Mouse (Mus musculus): ENCODE results near the gene Bub1b.

The Bub1b gene

DNA sequence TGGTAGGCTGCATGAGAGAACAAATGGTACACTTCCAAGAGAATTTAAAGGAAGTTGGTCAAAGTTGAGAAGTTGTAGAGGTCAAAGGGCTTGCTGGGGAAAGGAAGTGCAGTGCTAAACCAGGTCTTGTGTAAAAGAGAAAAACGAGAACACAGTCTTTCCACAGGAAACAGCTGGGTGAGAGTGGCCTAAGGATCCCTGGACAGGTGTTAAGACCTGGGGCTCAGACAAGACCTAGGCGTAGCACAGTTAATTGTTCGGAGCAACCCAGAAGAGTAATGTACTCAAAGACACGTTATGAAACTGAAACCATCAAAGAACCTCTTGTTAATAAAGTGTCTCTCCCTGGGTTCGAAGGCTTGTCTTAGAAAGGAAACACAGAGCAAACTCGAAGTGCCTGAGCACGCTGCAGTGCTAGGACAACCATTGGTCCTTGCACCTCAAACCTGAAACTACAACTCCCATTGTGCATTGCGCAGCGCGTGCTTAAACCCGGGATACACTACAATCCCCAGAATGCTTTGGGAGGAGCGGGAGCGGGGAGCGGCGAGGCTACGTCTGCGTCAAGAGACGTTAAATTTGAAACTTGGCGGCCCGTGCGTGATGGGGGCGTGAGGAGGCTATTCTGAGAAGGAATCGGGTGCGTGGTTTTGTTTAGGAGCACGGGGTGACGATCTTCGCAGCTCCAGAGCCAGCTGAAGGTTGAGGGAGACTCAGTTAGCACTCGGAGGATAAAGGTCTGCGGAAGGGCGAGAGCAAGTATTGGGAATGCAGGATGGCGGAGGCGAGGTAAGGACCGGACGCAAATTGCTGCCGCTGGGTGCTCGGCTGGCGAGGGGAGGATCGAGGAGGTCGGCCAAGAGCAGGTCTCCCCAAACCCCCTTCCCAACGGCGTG lies at the start of gene Bub1b:
Gene Bub1b, plus strand, starts transcription at position 539 of the 896 bp plus-strand sequence.
- peak; percentile 94 for DNase-seq (ENCODE audit: low read depth)

DNA sequence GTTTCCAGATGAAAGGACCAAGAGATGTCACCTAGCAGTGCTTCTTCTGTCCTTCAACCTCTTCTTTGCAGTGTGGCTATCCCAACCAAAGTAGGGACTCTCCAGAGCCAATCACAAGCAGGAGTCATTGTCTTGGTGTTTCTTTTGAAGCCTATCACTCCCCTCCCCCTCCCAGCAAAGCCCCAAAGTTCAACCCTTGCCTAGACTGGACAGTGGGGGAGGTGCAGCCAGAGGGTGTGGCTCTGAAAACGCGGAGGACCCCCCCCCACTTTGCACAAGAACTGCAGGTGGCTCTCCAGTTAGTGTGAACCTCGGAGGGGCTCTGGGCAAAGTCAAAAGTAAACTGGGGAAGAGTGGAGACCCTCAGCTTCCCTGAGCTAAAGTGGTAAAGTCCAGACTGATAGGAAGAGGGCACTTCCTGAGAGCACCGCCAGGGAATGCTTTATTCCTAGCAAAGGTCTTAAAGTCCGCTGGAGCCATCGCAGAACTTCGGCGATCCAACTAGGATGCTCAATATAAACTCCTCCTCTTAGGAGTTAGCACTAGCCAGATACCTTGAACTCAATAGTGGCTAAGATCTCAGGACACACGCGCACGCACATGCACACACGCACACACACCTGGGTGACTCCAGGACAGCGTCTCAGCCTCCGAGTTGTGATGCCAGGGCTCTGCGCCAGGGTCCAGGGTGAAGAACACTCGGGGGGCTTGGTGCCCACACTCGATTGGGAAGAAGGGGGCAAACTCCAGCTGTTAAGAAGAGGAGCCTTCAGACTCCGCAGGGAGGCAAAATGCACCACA lies 49.4 kb upstream of the Bub1b start:
- DNase-seq (ENCODE audit: low read depth), result peak; percentile 31

- peak; percentile 61 for DNase-seq (ENCODE audit: low read depth)
Observed at GRCm38 (mm10) chr2:118549507-118550473, 48.2 kb upstream of the Bub1b start, which contains the start of gene Bmf. TSS of gene Bmf (minus strand) at chr2:118549687.

- no peak for DNase-seq (ENCODE audit: low read depth)
Observed at GRCm38 (mm10) chr2:118551606-118552005, 46.4 kb upstream of the Bub1b start.

DNA sequence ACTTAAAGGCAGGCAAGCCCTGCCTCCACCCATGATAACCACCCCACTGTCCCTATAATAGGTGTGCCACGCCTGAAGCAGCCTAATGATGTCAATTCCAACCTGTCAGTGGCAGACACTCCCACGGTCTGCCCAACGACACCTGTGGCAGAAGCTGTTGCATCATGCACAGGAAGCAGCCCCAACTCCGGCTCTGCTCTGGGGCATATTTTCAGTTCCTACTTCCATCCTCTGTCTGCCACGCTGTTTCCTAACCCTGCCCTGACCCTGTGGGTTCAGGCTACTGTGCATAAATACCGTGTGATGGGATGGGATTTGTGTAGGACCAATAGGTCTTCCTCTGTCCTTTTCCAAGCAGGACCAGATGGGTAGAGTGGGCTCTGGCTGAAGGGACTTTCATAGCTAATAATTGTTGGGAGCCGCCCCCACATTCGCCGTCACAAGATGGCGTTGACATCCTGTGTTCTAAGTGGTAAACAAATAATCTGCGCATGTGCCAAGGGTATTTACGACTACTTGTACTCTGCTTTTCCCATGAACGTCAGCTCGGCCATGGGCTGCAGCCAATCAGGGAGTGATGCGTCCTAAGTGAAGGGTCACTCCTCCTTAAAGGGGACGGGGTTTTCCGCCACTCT lies 43.5 kb upstream of the Bub1b start:
- DNase-seq (ENCODE audit: low read depth), result peak; percentile 90

DNA sequence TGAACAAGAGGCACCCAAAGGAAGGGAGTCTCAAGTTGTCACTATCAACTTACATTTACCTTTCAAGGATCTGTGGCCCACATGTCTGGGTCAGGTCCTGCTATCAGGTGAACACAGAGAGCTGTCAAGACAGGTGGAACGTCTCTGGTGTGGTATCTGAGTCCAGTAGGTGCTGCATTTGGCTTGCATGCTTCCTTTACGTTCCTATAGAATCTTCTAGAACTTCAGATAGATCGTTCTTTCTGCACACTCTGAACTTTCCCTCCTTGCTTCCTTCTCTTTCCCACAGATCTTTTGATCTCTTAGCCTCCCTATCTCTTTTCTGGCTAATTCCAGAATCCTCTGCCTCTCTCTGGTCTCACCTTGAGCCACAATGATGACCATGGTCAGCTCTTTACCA lies 39.6 kb upstream of the Bub1b start:
- DNase-seq (ENCODE audit: low read depth), result no peak

- DNase-seq (ENCODE audit: low read depth), result no peak
Observed at GRCm38 (mm10) chr2:118562015-118562414, 36.0 kb upstream of the Bub1b start.

GRCm38 (mm10) chr2:118562431-118562830 lies 35.6 kb upstream of the Bub1b start:
- no peak for DNase-seq (ENCODE audit: low read depth)

DNA sequence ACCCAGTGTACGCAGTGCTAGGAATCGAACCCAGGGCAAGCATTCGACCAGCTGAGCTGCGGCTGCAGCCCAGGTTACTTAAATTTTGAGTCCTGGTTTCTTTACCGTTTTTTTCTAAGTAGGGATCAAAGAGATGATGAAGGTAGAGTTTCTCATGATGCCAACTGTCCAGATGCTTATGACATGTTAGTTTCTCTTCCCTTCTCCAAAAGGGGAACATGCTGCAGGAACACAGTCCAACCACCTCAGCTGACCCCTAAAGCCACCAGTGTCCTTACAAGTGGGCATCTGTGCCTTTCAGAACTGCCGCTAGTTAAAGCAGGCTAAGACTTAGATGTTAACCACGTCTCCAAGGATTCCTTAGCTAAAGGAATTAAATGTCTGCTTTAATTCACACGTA lies 30.8 kb upstream of the Bub1b start:
- DNase-seq (ENCODE audit: low read depth), result no peak

DNA sequence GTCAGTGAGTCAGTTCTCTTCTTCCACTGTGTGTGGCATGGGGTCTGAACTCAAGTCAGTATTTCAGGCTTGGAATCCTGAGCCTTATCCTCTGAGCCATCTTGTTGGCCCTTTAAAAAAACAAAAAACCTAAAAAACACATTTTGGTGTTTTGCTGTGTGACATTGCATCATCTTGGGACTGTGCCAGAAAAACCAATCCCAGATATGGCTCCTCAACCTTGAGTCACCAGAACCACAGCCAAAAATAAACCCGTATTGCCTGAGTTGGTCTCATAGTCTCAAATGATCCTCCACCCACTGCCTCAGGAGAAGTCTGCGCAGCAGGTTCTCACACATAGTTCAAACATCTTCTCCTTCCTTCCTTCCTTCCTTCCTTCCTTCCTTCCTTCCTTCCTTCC lies 27.1 kb upstream of the Bub1b start:
- no peak for DNase-seq (ENCODE audit: low read depth)

GRCm38 (mm10) chr2:118572183-118572836 lies 25.7 kb upstream of the Bub1b start:
- DNase-seq (ENCODE audit: low read depth), result no peak

GRCm38 (mm10) chr2:118573135-118573534 lies 24.9 kb upstream of the Bub1b start:
- no peak for DNase-seq (ENCODE audit: low read depth)

- DNase-seq (ENCODE audit: low read depth), result no peak
Observed at GRCm38 (mm10) chr2:118586013-118586412, 12.0 kb upstream of the Bub1b start.

DNA sequence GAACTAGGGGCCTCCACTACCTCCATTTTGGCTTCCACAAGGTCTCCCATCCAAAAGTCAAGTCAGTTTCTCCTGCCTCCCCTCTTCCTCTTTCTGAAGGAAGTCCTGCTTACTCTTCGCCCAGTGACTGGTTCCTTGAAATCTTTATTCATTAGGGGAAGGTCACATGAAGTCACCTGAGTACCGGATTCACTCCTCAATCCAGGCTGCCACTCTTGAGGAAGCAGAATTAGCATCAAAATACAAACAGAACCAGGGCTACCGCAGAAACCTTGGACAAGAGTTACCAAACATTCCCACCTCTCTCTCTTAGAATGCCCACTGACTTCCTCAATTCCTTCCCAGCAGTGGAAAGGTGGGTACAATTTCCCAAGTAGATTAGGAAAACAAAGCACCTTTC lies 10.3 kb upstream of the Bub1b start:
- no peak for DNase-seq (ENCODE audit: low read depth)

DNA sequence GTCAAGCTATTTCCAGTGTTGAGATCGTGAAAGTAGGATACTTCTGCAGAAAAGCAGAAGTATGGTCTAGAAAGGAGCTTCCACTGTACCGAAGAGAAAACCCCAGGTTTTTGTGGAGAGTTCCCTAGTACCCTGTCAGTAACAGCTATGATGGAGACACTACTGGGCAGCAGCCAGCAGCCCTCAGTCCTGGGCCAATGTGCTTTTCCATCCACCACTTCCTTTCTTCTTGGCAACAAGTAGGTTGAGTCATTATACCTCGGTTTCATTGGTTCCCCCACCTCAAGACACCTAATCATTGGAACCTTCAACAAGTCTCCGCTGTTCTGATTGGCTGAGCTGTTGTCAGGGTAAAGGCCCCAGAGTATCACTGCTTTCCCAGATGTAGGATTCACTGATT lies 6.9 kb upstream of the Bub1b start:
- no peak for DNase-seq (ENCODE audit: low read depth)

GRCm38 (mm10) chr2:118599087-118599486 lies 1.1 kb downstream of the Bub1b start:
- peak; percentile 12 for DNase-seq (ENCODE audit: low read depth)

- no peak for DNase-seq (ENCODE audit: low read depth)
Observed at GRCm38 (mm10) chr2:118601599-118602263, 3.7 kb downstream of the Bub1b start.

- no peak for DNase-seq (ENCODE audit: low read depth)
Observed at GRCm38 (mm10) chr2:118604091-118604490, 6.1 kb downstream of the Bub1b start.

- peak; percentile 67 for DNase-seq (ENCODE audit: low read depth)
Observed at GRCm38 (mm10) chr2:118606032-118606431, 8.0 kb downstream of the Bub1b start.

- DNase-seq (ENCODE audit: low read depth), result no peak
Observed at GRCm38 (mm10) chr2:118606976-118607375, 9.0 kb downstream of the Bub1b start.

Measured in naive thymus-derived CD4-positive, alpha-beta T cell, adult 2 months (primary cell).